Mouse (Mus musculus) adrenal gland, adult 10 weeks (tissue): Measurements from ENCODE around the gene Cdca7. TPM values are rescaled to one million over a fixed set of nuclear protein-coding genes. Genes with fewer than 3 reads are reported as not detected.

Experiments used
- polyA plus RNA-seq: library from polyadenylated mRNA; stranded (reverse); fragments of 350-450 nt; fragmentation: Illumina TruSeq; extraction: RNeasy Lipid Tissue Mini Kit (QIAGEN cat#74804); gene quantifications from one replicate; pipeline ENCODE4 v1.2.3, GENCODE M21; 2014; ENCODE audit warnings: low read depth, low replicate concordance

Cdca7 gene
- polyA plus RNA-seq, result 1.7 TPM

GRCm38 (mm10) chr2:72475797-72476485 is at the start of gene Cdca7:
Cdca7 (plus strand) TSS chr2:72476159.

Other genes with a start within 250 kb of the Cdca7 start
- 20.4 TPM for gene Map3k20, start 190.5 kb upstream of the Cdca7 start, polyA plus RNA-seq